Mouse (Mus musculus) v-Abl transformed pro-B cells (cell line): Measurements from ENCODE around the gene Gphn.

Experiments used
- in situ Hi-C, 2 experiments: fragments of 400-800 bp; cut with MboI; formaldehyde crosslinking; loops; one replicate each; pipeline ENCODE4 v1.15.1; 2025; ENCODE audit not compliant: unreplicated experiment in 2 of 2

Gene Gphn

DNA sequence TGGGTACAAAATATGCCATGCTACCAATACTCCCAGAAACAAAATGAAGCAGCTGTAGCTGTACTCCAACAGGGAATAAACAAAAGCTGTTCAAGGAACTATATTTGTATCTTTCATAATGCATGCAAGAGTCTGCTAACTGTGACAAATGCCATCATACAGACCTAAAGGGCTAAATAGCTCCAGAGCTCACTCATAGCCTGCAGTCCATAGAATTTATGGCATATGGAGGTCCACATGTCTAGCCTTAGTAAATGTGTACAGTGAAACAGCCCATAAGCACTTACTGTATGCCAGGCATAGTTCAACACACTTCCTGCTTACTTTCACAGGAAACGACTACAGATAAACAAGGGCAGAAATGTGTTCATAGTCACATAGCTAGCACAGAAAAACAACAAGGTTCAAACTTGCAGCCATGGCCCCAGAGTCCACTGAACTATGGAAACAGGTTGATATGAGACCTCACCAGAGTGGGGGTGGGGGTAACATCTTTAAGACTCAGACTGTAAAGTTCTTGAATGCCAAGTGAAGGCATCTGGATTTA is 459.6 kb downstream of the Gphn start:
- in situ Hi-C loops = no loop called here

DNA sequence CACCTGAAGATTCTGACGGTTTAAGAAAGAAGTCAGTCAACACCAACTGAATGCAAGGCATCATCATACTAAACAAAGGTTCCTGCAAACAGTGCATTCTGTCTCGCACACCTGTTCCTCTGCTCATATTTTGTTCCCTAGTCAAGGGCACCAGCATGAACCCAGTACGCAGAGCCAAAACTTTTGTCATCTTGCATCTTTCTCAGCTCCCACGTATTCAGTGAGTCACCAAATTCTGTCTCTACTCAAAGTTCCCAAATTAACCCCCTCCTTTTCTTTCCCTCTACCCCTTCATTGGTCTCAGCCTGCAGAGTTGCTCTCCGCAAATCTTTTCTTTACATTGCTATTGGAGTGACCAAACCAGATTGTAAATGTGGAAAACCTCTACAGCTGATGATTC is 462.7 kb downstream of the Gphn start:
- in situ Hi-C loops = no loop called here

DNA sequence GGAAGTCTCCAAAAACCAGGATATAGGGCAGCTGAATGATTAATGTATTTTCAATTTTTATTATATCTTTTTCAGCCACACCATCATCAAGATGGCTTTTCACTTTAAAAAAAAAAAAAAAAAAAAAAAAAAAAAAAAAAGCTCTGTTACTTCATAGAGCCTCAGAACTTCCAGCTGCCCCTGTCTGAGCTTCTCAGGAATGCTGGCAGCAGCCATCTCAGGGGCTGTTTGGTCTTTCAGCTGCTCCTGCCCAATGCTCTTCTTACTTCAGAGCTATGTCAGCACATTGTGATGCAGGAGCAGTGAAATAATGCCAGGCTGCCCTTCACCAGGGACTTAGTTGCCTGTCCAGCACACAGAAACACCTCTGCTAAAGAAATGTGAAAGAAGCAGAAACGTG is 465.1 kb downstream of the Gphn start, which contains the start of gene Fam71d:
Gene Fam71d (plus strand): TSS at position 211 of the 400 bp plus-strand sequence.
- in situ Hi-C loops = no loop called here

DNA sequence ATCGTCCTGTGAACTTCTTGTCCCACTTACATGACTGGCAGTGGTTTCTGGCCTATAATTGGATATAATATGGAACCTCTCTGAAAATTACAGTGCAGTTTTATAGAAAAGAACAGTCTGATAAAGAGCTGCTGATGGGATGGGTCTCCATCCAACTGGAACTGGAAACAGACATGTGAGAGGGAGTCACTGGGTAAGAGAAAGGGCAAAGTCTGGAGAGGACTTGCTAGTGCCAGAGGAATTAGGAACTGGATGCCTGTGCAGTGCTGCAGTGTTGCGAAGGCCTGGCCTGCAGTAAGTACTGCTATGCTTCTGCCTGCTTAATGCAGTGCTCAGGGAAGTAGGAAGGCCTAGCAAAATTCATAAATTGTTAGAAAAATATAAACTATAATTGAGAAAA is 467.1 kb downstream of the Gphn start:
- in situ Hi-C loops = no loop called here

DNA sequence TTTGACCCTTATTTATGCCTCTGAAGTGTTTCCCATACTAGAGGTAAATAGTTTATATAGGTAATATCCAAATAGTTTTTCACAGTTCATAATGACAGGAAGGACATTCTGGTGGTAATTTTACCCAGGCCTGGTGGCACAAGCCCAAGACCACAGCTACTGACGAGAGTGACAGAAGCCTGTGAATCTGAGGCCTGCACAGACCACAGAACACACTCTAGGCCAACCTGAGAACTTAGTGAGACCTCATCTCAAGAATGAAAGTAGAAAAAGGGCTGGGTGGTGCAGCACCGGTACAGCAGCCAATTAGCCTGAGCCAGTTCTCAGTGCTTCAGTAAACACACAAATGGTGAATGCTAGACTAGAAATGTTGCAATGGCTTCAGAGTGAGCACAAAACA is 491.6 kb downstream of the Gphn start:
- in situ Hi-C loops = no loop called here

DNA sequence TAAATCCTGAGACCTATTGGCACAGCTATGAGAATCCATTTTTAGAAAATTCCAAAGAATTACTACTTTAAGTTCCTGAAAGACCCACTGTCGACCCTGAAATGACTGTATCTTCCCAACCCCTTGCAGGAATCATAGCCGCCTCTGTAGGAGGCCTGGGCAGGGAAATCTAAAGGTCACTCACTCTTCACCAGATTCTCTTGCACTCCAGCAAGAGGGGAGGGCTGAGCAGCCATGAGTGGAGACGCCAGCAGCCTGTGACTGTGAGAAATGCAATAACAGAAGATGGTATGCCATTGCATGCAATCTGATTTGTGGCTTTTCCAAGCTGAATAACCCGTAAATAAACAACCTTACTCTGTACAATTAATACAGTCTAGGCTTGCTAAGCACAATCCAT is 501.5 kb downstream of the Gphn start:
- in situ Hi-C loops = no loop called here
